Mouse (Mus musculus) cerebellum, postnatal 14 days (tissue): ENCODE measurements at regions not wholly inside any gene's neighbourhood (a gene's known extent, or its start where the extent isn't known, plus 50 kb on each side); places are given as distances from the start of the nearest gene placed in this dataset.
A peak's percentile ranks its signal among the peaks of the same experiment; 100 is the strongest.

Experiments used
- DNase-seq, 2 experiments: peaks; one replicate each; pipeline ENCODE4 v3.0.0; 2021; ENCODE audit warnings: mixed read lengths in 2 of 2

DNA sequence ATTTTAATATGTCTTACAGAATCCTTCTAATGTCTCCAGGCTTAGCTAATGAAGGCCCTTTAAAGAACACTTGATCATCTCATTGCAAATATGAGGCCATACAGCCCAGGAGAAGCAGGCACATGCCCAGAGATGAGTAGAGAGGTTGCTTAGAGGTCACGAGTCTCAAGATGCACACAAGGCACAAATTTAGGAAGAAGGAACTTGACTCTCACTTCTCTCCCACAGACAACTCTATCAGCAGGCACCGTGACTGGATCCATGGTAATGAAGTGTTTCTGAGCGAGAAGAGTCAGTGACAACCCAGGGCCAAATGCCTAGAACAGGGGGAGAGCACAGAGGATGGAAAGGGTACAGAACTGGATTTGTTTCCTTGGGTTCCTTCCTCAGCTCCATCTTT is 392.7 kb upstream of the Klf4 start:
- DNase-seq, result no peak

DNA sequence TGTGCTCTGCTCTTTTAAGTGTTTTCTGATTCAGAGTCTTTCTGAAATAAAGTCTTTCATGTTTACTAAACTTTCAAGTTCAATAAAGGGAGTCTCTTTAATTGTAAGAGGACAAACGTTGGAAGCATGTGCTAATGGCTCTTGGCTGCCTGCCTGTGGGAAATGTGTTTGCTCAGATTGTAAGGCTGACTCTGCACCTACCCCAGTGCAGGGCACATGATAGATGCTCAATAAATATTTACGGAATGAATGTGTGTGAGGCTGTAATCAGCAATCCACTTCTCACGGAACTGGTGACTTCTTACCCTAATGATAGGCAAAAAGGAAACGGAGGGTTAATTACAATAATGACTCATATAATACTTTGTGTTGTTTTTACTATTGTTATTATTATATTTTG is 389.0 kb upstream of the Klf4 start:
- no peak for DNase-seq

DNA sequence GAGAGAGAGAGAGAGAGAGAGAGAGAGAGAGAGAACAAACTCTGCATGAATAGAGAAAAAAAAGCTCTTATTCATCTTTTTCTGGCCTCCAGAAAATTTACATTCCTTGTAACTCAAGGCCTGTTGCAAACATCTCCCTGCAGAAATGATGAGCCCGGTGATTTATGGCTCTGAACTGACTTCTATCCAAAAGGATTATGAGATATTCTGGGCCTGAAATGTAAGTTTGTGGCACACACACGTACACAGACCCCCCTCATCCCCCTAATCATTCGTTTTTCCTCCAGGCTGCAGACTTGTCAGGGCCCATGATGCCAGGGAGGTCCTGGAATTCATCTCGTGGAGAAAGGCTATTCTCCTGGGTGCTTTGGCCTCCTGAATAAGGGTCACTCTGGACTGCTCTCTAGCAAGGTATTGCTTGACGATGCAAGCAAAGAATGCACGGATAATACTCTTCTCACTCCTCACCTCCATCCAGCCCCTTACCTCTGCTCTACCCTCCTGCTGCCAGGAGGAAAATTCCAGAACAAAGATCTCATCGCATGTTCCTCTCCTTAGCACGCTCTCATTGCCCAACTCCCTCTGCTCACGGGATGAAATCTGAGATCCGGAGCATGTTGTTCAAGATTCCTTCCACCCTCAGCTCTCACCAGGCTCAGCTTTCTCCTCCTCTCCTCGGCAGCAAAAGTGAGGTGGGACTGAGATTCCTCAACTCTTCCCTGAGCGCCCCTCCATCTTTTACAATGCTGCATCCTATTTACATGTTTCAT is 362.0 kb upstream of the Klf4 start:
- DNase-seq, result no peak

DNA sequence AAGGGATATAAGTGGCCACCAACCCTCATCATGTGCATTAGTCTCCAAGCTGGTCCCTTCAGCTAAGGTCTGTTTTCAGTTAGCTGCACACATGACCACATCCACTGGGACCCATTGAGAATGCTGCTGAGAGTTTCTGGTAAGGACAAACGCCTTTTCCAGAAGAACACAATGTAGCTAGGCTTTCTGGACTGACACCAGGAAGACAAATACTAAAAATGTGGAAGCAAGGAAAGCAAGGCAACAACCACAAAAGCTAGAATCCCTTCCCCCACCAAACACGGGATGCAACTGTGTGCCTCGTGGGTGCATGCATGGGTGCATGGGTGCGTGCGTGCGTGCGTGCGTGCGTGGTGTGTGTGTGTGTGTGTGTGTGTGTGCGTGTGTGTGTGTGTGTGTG is 359.4 kb upstream of the Klf4 start:
- DNase-seq, result no peak

DNA sequence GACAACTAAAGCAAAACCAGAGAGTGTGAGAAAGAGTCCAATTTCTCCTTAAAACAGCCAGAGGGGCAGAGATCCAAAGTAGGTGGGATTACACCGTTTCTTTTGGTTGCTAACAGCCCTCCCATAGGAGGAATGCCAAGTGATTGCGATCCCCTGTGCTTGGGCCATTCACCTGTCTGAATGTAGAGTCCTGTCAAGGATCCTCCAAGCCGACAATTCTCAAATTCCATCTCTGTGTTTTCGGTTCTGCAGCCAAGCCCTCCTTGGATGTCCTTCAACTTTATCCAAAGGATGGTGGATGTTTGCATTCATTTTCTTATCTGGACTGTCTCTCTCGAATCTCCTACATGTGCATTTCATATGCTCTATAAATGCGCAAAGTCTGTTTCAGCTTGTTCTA is 355.3 kb upstream of the Klf4 start:
- DNase-seq, result no peak

DNA sequence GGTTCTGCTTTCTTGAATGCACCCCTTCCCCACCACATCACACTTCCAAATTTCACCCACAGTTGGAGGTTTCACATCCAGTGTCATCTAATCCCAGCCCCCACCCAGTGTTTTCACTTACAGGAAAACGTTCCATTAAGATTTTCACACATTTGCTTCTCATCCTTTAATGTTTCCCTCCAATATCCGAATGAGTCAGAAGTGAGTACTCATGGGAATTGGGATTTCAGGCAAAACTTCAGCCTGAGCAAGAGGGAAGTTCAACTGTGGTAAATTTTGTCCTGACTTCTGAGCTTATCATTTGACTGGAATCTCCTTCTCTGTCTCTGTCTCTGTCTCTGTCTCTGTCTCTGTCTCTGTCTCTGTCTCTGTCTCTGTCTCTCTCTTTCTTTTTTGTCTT is 350.3 kb upstream of the Klf4 start:
- DNase-seq, result no peak

DNA sequence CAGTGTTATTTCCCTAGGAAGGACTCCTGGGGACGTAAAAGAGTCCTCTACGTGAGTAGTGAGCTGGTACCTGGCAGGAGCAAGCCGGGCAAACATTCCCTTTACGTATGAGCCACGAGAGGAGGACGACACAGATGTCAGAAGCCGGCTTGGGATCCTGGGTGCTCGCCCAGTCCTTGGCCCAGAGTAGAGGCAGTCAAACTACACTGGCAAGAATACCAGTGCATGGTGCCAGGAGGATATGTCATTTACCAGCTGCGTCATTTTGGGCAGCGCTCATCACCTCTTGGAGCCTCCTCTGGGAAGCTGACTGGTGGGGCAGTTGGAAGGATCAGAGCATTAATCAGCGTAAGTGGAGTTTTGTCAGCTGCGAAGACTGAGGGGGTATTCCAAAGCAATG is 343.0 kb upstream of the Klf4 start:
- DNase-seq, result peak; percentile 77 to 85

DNA sequence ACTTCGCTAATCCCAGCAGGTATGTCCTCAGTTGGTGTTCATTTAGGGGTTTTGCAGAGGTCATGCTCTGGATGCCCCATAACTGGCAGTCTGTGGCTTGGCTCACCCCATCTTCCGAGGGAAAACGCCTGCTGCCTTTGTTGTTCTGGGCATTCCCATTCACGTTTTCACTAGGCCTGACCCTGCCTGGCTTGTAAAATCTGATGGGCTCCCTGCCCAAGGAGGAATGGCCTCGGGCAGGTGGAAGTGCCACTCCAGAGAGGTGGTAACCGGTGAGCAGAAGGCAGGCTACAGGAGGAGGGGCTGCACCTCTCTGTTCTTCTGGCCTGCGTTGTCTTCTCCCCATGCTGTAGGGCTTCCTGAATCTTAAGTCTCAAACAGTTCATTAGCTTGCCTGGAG is 342.6 kb upstream of the Klf4 start:
- peak; percentile 57 to 66 for DNase-seq

DNA sequence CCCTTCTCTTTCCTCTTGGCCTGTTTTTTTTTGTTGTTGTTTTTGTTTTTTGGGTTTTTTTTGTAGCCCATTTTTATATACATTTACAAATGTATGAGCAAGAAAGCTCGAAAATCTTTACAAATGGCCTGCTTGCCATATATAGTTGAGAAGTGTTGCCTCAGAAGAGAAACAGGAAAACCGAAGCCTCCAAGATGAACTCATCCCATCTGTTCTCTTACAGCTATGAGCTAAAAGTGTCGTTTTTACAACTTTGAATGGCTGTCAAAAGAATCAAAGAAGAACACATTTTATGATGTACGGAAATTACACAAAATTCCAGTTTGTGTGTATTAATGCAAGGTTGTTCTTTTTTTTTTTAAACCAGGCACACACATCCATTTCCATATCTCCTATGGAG is 342.0 kb upstream of the Klf4 start:
- no peak for DNase-seq

DNA sequence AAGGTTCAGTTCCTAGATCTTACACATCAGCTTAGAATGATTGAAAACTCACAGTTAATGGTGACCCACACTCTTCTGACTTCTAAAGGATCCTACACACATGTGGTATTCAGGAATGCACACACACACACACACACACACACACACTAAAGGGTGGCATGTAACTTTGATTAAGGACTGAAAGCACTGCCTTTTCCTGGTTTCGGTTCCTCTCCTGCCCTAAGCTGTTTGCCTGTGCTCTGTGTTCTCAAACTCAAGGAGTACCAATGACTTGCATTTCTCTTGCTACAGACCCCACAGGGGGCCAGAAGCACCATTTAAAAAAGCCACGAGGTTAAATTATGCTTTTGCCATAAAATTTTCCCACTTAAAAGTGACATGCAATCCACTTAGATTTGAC is 327.8 kb upstream of the Klf4 start:
- no peak for DNase-seq

DNA sequence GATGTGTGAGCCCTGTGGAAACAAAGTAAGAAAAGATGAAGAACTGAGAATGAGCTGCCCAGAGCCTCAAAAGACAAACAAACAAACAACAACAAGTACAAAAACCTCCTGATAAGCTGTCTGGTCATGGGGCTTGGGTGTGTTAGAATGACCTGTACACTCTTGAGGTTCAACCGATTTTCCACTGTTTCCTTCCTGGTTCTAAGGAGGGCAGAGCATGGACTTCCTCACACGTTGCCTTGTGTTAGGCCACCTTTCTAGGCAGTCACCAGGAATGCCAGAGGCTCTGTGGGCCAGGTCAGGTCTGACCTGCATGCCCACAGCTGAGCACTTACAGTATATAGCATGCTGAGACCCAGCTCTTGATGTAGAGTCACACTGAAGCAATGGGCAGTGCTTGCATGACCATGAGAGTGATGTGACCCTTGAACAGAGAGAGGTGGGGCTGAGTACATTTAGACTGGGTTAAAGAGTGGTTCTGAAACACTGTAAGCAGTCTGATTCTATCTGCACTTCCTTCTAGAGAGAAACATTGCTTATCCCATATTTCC is 327.0 kb upstream of the Klf4 start:
- no peak for DNase-seq

DNA sequence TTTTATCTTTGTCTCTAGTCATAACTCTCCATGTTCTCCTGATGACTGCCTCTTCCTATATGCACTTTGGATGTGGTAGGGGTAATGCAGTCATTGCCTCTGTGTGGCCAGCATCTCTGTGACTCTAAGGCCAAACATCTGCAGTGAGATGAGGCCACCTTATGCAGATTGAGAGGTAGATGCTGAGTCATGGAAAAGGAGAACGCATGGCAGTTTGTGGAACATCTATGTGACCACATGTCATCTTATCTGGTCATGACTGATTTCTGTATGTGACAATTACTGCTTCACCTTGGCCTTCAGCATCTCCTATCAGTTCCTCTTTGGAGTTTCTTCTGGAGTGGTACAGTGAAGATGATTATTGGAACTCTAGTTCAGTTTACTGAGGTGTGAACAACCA is 319.2 kb upstream of the Klf4 start:
- DNase-seq, result no peak

DNA sequence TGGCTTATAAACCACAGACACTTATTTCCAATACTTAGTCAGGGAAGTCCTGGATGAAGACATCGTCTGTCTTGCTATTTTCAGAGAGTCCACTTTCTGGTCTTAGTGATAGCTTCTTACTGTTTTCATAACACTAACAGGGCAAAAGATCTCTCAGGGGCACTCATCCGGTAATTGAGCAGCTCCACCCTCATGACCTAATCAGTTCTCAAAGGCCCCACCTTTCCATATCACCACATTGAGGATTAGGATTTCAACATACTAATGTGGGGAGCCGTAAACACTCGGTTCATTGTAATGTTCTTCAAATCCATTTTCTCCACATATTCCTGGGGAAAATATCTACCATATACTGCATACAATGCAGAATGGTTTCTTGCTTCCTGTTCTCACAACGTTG is 318.8 kb upstream of the Klf4 start:
- DNase-seq, result no peak

DNA sequence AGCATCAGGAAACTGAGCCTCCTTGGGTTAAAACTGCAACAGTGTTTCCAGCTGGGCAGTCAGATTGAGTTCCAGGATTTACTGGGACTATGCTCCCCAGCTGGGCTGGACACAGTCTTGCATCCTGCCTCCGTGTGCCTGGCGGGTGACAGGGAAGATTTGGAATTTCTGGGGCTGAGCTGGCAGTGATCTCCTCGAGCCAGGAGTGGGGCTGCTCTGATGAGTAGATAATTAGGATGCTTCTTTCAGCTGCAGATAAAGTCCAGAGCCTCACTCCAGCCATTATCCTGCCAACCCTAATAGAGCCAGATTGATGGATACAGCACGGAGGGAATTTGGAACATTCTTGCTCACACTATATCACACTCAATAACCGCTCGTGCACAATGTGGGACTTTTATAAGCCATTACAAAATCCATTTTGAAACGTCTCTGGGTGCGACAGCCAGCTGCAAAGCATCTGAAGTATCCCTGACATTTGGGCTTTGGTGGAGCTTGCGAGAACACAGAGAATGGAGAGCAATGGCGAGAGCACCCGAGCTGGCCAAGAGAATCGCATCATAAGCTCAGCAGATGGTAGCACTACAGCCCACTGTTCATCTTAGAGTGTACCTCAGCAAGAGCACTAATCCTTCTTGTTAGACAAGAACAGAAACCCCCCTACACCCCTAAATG is 311.6 kb upstream of the Klf4 start:
- peak; percentile 9 to 28 for DNase-seq

DNA sequence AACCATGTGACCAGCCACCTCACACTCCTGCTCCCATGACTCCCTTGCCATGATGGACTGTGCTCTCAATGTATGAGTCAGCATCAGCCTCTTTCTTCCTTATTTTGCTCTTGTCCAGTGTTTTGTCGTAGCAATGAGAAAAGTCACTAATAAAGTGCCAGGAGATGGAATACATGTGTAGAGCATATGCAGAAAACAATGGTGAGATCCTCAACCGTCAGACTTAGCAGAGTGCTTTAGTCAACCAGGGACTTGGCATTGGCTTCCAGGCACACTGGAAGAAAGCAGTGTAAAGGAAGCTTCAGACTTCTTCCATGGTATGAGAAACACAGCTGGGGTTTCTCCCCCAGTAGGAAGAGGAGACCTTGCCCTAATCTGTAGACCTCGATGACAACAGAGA is 306.3 kb upstream of the Klf4 start:
- DNase-seq, result no peak

DNA sequence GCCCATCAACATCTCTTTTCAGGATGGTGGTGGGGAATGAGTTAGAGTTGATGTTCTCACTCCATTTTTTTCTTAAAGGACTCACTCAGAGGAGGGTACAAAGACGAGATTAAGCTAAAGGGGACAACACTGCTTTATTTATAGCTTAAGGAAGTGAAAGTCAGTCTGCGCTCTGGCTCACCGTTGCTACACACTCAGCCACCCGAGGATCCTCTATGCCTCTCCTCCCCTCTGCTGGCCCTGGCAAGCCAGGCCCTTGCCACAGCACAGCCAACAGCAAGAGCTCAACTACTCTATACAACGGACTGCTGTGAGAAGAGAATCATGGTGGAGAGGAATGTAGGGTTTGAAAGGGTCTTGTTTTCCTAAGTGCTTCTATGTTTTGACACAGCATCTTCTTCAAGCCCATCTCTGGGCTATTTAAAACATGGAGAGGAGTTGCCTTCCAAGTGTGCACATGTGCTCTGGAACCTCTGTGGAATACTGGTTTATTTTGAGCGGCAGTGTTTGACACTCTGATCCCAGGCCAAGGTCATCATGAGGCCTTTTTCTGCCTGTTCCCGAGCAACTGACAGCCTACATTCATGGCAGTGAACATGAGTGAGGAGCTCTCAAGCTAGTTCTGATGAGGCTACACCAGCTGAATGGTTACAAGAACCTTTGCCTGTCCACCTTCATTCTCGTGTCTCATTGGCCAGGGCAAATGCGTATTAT is 291.9 kb upstream of the Klf4 start:
- DNase-seq, result no peak

DNA sequence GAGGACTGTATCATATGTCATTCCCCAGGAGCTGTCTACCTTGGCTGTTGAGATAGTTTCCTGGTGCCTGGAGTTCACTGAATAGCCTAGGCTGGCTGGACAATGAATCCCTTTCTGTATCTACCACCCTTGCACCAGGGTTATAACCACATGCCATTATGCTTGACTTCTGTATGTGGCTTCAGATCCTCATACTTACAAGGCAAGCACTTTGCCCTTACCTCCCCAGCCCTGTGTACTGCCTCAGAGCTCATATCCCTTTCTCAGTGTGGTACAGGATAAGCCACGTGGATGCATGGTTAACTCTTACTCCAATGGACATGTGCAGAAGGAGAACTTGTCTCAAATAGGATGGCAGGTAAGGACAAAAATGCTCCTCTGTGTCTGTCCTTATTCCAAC is 291.3 kb upstream of the Klf4 start:
- DNase-seq, result no peak

DNA sequence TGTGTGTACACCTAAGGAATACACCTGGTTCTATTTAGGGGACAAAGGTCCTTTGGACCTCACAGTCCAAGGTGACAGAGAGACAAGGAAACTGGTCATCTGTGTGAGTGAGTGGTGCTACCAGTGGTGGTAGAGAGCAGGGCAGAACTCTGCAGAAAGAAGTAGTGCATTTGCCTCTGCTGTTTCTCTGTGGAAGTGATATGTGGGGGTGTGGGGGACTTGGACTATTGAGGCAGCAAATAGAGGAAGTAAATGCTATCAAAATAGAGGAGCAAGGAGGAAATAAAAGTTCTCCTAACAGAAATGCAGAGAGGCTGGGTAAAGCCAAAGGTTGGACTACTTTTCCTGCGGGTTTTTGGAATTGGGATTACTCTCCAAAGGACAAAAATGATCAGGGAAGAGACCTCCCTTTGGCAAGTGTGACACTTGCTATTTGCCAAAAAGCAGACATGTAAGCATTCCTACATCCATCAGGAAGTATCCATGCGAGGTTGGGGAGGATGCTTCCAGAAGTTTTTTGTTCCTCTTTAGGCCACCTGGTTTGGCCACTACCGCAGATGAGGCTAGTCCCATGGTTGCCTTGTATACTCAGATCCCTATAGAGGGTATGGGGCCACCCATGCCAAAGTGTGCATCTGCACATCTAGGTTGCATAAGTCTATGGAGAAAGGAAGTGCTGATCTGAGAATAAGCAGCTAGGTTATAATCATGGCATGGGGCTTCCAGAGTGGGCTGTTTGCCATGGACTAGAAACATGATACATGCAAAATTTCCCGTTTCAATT is 285.0 kb upstream of the Klf4 start:
- no peak for DNase-seq

DNA sequence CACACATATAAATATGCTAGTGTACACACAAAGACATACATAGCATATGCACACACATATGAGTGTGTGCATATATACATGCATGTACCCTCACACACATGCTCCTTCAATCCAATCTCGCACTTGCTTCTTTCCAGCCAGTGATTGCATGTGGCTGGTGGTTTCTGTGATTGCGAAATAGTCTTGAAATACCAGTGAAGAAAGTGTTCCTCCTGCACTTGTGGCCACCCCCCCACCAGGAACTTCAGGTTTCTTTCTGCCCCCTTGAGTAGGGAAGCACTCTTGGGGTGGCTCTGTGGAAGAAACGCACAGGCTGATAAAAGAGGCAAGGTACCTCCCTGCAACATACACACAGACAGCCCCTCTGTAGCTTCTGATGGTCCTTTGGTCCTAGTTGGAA is 283.6 kb upstream of the Klf4 start:
- DNase-seq, result no peak

DNA sequence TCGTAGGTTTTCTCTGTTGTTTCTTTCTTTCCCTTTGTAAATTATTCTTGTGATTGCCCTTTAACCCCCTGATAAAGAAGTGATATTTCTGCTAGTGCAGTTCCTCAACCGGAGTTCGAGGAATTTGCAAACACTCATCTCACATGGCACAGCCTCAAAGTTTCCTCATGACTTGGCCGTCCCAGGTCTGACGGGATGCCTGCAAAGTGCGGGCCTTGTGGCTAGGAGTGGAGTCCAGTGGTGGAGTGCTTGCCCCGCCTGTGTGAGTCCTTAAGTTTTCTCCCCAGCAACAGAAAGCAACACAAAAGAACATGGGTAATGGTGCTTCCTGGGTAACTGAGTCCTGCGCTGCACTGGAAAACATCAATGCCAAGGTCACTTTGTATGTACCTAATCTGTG is 280.6 kb upstream of the Klf4 start:
- DNase-seq, result no peak

DNA sequence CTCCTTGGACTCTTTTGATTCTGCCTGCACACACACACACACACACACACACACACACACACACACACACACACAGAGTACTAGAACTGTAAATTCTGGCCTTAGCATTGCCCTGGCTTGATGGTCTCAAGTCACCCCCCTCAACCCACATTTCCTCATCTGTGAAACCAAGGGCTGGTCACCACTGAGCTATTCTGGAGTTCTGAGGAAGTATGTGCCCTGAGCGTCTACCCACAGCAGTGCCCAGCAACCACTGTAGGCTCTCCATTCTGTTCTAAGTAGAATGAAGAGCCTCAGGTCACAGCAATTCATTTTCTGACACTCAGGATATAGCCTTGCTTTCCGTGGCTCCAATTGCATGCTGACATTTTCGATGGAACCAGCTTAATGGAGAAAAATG is 279.4 kb upstream of the Klf4 start:
- no peak for DNase-seq

DNA sequence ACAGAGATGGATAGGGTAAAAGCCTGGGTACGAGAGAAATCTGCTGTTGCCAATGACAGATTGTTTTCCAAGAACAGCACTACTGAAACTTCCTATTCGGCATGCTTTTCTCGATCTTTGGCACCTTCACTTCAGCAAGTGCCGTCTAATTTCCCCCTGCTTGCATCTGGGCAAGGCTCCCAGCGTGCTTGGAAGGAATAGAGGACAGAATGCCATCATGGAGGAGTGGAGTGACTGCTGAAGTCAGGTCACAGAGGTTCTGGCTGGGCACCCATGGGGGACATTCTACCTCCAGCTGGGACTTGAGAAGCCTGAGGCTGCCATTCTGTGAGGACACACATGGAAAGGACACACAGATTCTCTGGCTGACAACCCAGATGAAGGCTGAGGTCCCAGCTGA is 276.2 kb upstream of the Klf4 start:
- peak; percentile 18 to 26 for DNase-seq

DNA sequence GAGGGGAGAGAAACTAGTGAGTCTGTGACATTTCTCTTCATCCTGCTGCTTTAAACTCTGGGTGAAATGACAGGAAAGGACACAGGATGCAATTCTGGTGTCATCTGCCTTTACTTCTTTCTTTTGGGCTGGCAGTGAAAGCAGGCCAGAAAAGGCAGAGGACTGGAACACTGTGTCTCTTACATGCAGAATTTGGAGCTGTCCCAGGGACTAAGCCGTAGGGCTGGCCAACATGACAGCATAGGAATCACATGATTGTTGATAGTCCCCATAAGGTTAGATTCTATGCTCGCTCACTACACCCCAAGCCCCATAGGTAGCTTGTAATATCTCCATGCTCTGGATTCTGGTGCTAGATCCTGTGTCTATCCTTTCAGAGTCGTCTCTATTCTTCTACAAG is 274.5 kb upstream of the Klf4 start:
- no peak for DNase-seq
